Mouse (Mus musculus): ENCODE measurements around the gene Nxf1. TPM values are rescaled to one million over a fixed set of nuclear protein-coding genes. Genes with fewer than 3 reads are reported as not detected.
A peak's percentile ranks its signal among the peaks of the same experiment; 100 is the strongest.

The Nxf1 gene
- total and polyA plus RNA-seq, 3 experiments: 66.5 to 136 (median 101) TPM

DNA sequence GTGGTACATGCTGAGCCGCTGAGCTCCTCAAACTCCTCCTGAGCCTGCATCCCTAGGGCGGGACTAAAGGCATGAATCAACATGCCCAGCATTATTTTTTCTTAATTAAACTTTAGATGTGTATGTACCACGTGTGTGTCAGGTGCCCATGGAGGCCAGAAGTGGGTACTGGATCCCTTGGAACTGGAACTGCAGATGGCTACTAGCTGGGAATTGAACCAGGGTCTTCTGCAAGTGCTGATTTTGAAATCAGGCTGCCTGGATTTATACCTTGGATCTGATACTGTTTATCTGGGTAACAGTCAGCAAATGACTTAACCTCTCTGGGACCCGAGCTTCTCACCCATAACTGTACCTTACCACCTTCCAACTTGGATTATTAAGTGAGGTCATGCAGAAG lies 34.9 kb upstream of the Nxf1 start:
- H3K36me3 ChIP-seq (replicated peaks in 1 of 2; ENCODE audit: control insufficient read depth in 1 of 2, insufficient read depth in 1 of 2, low read length in 1 of 2): peaks cover 26 to 33% of the 10 kb centered on the region in 2 experiments
- dilution Hi-C loops (cut with MboI; ENCODE audit: extremely low pct_ligation_motif_present, extremely low pct_unique_long_range_greater_than_20kb, low sequenced_read_pairs) (no loop called here), in situ Hi-C loops (cut with MboI; ENCODE audit: low pct_ligation_motif_present, low pct_unique_long_range_greater_than_20kb, low sequenced_read_pairs) (no loop called here)
- DNase-seq (ENCODE audit: extremely low read depth): no peak
- H3K9ac ChIP-seq (ENCODE audit: insufficient read depth, low read depth): peak overlapping the region; percentile 69
- H3K4me3 ChIP-seq (replicated peaks in 1 of 3; ENCODE audit: low read depth in 2 of 3, low read length in 2 of 3, poor library complexity in 1 of 3): peak overlapping the region; percentile 79 to 87 (median 81)
- H3K4me1 ChIP-seq (ENCODE audit: control insufficient read depth in 1 of 2, insufficient read depth in 2 of 2): peaks cover 2 to 44% of the 10 kb centered on the region in 2 experiments; a peak in 3 of 4 replicates
- peak overlapping the region; percentile 98 for H3K4me2 ChIP-seq (ENCODE audit: insufficient read depth, low read depth, poor library complexity, severe bottlenecking)
- peaks cover 40% of the 10 kb centered on the region for H3K79me2 ChIP-seq (replicated peaks; ENCODE audit: control insufficient read depth, extremely low read depth, insufficient read depth, poor library complexity, severe bottlenecking)
- H3K27ac ChIP-seq (ENCODE audit: insufficient read depth, low read depth): no peak overlapping the region
- H3K9me3 ChIP-seq (replicated peaks; ENCODE audit: low read length): no peaks in the 10 kb centered on the region
- TF ChIP-seq POLR2A (IDR thresholded peaks at IDR 0.05; ENCODE audit: low read depth, low read length) (no peak), NRF1 (IDR thresholded peaks at IDR 0.05; ENCODE audit: low read depth, low read length) (no peak), MYC (IDR thresholded peaks at IDR 0.05; ENCODE audit: low read depth, low read length) (no peak), MAFK (IDR thresholded peaks at IDR 0.05; ENCODE audit: insufficient replicate concordance, low read length) (no peak), NELFE (IDR thresholded peaks at IDR 0.05; ENCODE audit: low read depth, low read length) (no peak), JUN (IDR thresholded peaks at IDR 0.05; ENCODE audit: insufficient read depth, low read depth, low read length) (no peak), ZNF384 (IDR thresholded peaks at IDR 0.05; ENCODE audit: low read depth, low read length) (no peak), MAX (IDR thresholded peaks at IDR 0.05; ENCODE audit: low read length) (no peak), PAX5 (IDR thresholded peaks at IDR 0.05; ENCODE audit: low read length) (no peak), GABPA (IDR thresholded peaks at IDR 0.05; ENCODE audit: insufficient replicate concordance, low read depth, low read length) (no peak), TBP (conservative IDR thresholded peaks at IDR 0.05; ENCODE audit: low read depth, low read length) (no peak), HCFC1 (IDR thresholded peaks at IDR 0.05; ENCODE audit: low read depth, low read length) (no peak), CTCF (conservative IDR thresholded peaks at IDR 0.05 in 1 of 2, IDR thresholded peaks at IDR 0.05 in 1 of 2; ENCODE audit: low read depth in 2 of 2, low read length in 2 of 2) (no peak), CHD1 (IDR thresholded peaks at IDR 0.05; ENCODE audit: low read depth, low read length) (no peak), MEF2A (IDR thresholded peaks at IDR 0.05; ENCODE audit: borderline replicate concordance, low read depth, low read length) (no peak), IRF4 (IDR thresholded peaks at IDR 0.05; ENCODE audit: low read depth, low read length) (no peak), RCOR1 (conservative IDR thresholded peaks at IDR 0.05; ENCODE audit: low read depth, low read length) (no peak), JUND (conservative IDR thresholded peaks at IDR 0.05; ENCODE audit: low read depth, low read length) (no peak), UBTF (IDR thresholded peaks at IDR 0.05; ENCODE audit: low read depth, low read length) (no peak), ZMIZ1 (IDR thresholded peaks at IDR 0.05; ENCODE audit: low read depth, low read length) (no peak)
- H3K27me3 ChIP-seq (replicated peaks): no peaks in the 10 kb centered on the region

DNA sequence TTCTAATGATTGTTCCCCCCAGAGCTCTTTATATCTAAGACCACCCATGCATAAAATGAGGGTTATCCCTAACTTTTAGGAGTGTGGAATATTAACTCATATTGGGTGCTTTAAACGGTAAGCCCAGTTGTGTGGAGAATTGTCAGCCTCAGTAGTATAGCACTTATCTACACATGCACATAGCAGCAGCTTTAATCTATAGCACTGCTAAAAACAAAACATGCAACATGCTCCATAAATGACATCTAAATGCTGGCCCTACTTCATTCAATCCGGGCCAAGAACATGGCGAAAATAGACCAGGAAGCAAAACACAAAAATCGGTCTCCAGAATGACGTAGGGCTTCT lies 34.3 kb upstream of the Nxf1 start:
- in situ Hi-C loops (cut with MboI; ENCODE audit: low pct_ligation_motif_present, low pct_unique_long_range_greater_than_20kb, low sequenced_read_pairs) (no loop called here), dilution Hi-C loops (cut with MboI; ENCODE audit: extremely low pct_ligation_motif_present, extremely low pct_unique_long_range_greater_than_20kb, low sequenced_read_pairs) (no loop called here)
- peak overlapping the region; percentile 69 for H3K9ac ChIP-seq (ENCODE audit: insufficient read depth, low read depth)
- H3K27me3 ChIP-seq (replicated peaks): no peaks in the 10 kb centered on the region
- no peak for DNase-seq (ENCODE audit: extremely low read depth)
- H3K36me3 ChIP-seq (replicated peaks in 1 of 2; ENCODE audit: control insufficient read depth in 1 of 2, insufficient read depth in 1 of 2, low read length in 1 of 2): peaks cover 26 to 34% of the 10 kb centered on the region in 2 experiments
- TF ChIP-seq BHLHE40 (IDR thresholded peaks at IDR 0.05; ENCODE audit: low read depth, low read length) (no peak), MEF2A (IDR thresholded peaks at IDR 0.05; ENCODE audit: borderline replicate concordance, low read depth, low read length) (no peak), USF1 (IDR thresholded peaks at IDR 0.05; ENCODE audit: low read depth, low read length) (no peak), KAT2A (IDR thresholded peaks at IDR 0.05; ENCODE audit: insufficient replicate concordance, low read length) (no peak), TBP (conservative IDR thresholded peaks at IDR 0.05; ENCODE audit: low read depth, low read length) (no peak), POLR2AphosphoS2 (IDR thresholded peaks at IDR 0.05; ENCODE audit: low read depth, low read length) (no peak), USF2 (conservative IDR thresholded peaks at IDR 0.05; ENCODE audit: low read depth, low read length) (no peak), GABPA (IDR thresholded peaks at IDR 0.05; ENCODE audit: insufficient replicate concordance, low read depth, low read length) (no peak), ZNF384 (IDR thresholded peaks at IDR 0.05; ENCODE audit: low read depth, low read length) (no peak), JUN (IDR thresholded peaks at IDR 0.05; ENCODE audit: insufficient read depth, low read depth, low read length) (no peak)
- peak overlapping the region; percentile 93 for H3K27ac ChIP-seq (ENCODE audit: insufficient read depth, low read depth)
- H3K79me2 ChIP-seq (replicated peaks; ENCODE audit: control insufficient read depth, extremely low read depth, insufficient read depth, poor library complexity, severe bottlenecking): peaks cover 40% of the 10 kb centered on the region
- H3K9me3 ChIP-seq (replicated peaks; ENCODE audit: low read length): no peaks in the 10 kb centered on the region
- peaks cover 2 to 42% of the 10 kb centered on the region in 2 experiments; a peak in 3 of 4 replicates for H3K4me1 ChIP-seq (ENCODE audit: control insufficient read depth in 1 of 2, insufficient read depth in 2 of 2)
- H3K4me2 ChIP-seq (ENCODE audit: insufficient read depth, low read depth, poor library complexity, severe bottlenecking): peak overlapping the region; percentile 98; the same call in 1 of the 2 replicates
- H3K4me3 ChIP-seq (replicated peaks in 1 of 3; ENCODE audit: low read depth in 2 of 3, low read length in 2 of 3, poor library complexity in 1 of 3): peak overlapping the region; percentile 79 to 87 (median 81)

Data from CH12.LX (cell line).